Mouse (Mus musculus): ENCODE data around the gene C130026I21Rik.
"Not testable (repeated sequence)": the region's sequence is repeated elsewhere in the genome, so short reads cannot be mapped to it uniquely, and the experiment has no call there.

Gene C130026I21Rik

GRCm38 (mm10) chr1:85033616-85034015 is 236.8 kb downstream of the C130026I21Rik start:
- not testable (repeated sequence) for DNase-seq (ENCODE audit: low spot score)

DNA sequence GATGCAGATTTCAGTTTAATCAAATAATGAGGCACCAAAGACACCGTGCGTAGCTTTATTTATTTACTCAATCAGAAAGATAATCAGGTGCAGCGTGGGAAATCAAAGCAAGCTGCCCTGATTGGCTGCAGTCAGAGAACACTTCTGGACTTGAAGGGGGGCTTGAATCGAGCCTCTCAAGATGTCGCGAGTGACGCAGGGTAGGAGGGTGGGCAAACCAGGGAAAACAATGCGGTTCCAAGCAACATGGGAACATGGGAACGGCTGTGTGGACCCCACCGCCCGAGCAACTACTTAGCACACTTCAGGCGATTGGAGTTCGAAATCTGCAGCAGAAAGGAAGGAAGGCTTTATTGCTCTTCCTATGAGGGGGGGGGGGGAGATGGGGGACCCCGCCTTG is 240.2 kb downstream of the C130026I21Rik start:
- not testable (repeated sequence) for DNase-seq (ENCODE audit: low spot score)

- not testable (repeated sequence) for DNase-seq (ENCODE audit: low spot score)
Measured at GRCm38 (mm10) chr1:85011933-85012332, 258.4 kb downstream of the C130026I21Rik start.

DNA sequence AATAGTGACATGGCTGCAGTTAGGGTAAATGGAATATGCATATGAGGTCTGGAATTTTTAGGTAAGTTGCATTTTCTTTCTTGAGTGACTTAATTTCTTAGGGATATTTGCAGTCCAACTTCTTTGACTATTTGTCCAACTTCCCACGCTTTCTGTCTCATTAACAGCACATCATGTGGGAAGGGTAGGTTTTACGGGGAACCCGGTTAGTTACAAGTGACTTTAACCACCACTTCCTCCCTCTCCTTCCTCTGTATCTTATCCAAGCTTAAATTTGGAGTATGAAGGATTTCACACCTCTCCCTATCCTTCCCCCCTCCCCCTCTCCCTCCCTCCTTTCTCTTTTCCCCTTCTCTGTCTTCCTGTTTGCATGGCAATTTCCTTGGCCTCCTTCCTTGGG is 259.4 kb downstream of the C130026I21Rik start:
- not testable (repeated sequence) for DNase-seq (ENCODE audit: low spot score)

DNA sequence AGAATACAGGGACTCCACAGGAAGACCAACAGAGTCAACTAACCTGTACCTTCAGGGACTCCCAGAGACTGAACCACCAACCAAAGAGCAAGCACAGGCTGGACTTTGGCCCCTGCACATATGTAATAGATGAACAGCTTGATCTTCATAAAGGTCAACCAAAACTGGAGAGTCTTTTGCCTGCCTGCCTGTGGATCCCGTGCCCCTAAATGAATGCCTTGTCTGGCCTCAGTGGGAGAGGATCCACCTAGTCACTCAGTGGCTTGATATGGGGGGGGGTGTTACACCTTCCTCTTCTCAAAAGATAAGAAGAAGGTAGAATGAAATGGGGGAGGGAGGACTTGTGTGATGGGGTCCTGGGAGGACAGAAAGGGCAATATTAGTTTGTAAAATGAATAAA is 262.6 kb downstream of the C130026I21Rik start:
- DNase-seq (ENCODE audit: low spot score), result not testable (repeated sequence)

DNA sequence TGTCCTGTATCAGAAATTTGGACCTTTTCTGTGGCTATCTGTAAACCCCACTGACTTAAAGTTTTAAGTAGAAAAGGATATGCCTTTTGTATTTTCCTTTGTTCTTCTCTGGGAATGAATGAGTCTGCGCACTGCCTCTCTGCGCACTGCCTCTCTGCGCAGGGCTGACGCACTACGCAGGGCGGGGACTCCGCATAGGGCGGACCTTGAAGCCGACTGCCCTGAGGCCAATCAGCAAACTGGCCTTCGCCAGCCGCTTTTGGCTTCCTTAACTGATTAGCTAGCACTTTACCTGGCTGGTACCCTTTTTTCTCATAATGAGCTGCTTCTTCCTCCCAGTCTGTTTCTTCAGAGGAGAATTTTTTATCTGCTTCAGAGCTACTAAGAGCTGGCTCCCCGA is 271.1 kb downstream of the C130026I21Rik start:
- DNase-seq (ENCODE audit: low spot score), result not testable (repeated sequence)

- not testable (repeated sequence) for DNase-seq (ENCODE audit: low spot score)
Measured at GRCm38 (mm10) chr1:84996305-84996704, 274.1 kb downstream of the C130026I21Rik start.

DNA sequence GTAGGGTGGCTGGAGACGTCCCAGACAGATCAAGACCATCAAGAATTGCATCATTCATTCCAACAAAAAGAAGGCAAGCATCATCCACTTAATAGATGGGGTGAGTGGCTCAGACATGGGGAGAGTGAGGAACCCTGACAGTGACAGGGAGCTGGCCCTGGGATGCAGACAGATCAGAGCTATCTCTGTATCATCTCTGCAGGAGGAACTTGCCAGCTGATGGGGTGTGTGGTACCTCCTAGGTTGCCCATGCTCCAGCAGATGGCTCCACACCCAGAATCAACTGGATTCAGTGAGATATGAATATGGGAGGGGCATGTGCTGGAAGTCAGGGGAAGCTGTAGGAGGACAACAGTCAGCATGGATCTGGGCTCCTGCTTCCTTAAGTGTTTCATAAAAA is 275.9 kb downstream of the C130026I21Rik start:
- not testable (repeated sequence) for DNase-seq (ENCODE audit: low spot score)

- DNase-seq (ENCODE audit: low spot score), result not testable (repeated sequence)
Measured at GRCm38 (mm10) chr1:84993688-84994319, 276.6 kb downstream of the C130026I21Rik start.

DNA sequence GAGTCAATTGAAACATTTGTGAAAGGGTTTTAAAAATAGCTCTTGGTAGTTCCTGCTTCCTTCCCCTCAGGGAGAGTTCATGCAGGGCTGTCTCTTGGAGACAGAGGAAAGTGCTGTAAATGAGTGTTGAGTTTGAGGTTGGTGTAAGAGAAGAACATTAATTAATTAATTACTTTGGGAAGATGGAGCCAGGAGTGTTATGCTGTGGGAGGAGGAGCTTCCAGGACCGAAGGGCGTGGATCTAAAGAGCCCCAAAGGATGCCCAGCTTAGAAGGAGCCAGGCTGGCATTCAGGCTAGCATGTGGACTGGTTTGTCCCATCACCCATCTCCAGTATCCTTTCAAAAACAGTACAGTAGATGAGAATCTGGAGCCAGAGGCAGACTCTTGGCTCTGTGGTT is 277.1 kb downstream of the C130026I21Rik start:
- DNase-seq (ENCODE audit: low spot score), result not testable (repeated sequence)

- not testable (repeated sequence) for DNase-seq (ENCODE audit: low spot score)
Measured at GRCm38 (mm10) chr1:84992827-84993226, 277.5 kb downstream of the C130026I21Rik start.

DNA sequence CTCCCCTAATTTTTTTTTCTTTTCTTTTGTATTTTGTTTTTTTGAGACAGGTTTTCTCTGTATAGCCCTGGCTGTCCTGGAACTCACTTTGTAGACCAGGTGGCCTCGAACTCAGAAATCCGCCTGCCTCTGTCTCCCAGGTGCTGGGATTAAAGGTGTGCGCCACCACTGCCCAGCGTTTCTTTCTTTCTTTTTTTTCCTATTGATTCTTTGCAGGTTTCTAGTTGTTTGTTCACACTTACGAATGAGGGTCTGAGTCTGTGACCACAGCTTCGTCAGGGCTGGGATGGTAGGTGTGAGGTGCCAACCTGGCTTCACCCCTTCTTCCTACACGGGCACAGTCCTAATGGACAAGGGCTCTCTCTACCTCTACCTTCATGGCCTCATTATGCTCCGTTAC is 281.3 kb downstream of the C130026I21Rik start:
- DNase-seq (ENCODE audit: low spot score), result not testable (repeated sequence)

DNA sequence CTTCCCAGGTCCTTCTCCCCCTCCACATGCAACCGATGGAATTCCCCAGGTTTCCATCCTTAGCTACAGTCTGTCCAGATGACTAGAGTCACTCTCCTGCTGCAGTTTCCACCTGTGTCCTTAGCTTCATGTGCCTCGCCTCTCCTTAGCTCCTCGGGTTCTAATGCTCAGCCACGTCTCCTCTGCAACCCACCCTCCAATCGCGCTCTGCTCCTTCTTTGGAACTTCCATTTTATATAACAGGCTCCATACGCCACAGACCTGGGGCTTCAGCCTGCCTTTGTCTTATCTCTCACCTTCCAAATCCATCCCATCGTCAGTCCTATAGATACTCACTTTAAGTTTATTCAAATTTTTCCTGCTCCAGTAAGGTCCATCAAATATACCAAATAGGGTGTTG is 282.6 kb downstream of the C130026I21Rik start:
- DNase-seq (ENCODE audit: low spot score), result not testable (repeated sequence)

DNA sequence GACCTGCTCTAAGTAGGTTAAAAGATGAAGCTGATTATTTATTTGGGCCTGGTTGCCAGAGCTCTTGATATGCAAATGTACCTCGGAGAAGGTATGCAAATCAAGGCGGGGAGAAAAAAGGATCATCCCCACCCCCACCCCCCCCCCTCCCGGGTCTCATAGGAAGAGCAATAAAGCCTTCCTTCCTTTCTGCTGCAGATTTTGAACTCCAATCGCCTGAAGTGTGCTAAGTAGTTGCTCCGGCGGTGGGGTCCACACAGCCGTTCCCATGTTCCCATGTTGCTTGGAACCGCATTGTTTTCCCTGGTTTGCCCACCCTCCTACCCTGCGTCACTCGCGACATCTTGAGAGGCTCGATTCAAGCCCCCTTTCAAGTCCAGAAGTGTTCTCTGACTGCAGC is 308.6 kb downstream of the C130026I21Rik start:
- DNase-seq (ENCODE audit: low spot score), result not testable (repeated sequence)

DNA sequence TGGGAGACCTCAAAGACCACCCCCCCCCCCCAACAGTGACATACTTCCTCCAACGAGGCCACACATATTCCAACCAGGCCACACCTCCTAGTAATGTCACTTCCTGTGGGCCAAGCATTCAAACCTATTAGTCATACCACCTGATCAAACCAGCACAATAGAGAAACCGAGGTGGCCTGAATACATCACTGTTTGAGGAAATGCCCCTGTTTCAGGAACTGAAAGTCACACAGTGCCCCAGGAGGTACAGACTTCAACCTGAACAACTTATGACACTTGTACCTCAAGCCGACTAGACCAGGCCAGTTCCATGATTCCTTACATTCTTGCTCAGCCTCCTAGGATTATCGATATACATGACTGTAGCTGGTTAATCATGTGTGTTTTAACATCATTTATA is 312.7 kb downstream of the C130026I21Rik start:
- DNase-seq (ENCODE audit: low spot score), result not testable (repeated sequence)

GRCm38 (mm10) chr1:84956771-84957170 is 313.6 kb downstream of the C130026I21Rik start:
- DNase-seq (ENCODE audit: low spot score), result not testable (repeated sequence)

GRCm38 (mm10) chr1:84952456-84953181 is 317.7 kb downstream of the C130026I21Rik start:
- DNase-seq (ENCODE audit: low spot score), result no peak

GRCm38 (mm10) chr1:84951566-84951965 is 318.8 kb downstream of the C130026I21Rik start:
- no peak for DNase-seq (ENCODE audit: low spot score)

DNA sequence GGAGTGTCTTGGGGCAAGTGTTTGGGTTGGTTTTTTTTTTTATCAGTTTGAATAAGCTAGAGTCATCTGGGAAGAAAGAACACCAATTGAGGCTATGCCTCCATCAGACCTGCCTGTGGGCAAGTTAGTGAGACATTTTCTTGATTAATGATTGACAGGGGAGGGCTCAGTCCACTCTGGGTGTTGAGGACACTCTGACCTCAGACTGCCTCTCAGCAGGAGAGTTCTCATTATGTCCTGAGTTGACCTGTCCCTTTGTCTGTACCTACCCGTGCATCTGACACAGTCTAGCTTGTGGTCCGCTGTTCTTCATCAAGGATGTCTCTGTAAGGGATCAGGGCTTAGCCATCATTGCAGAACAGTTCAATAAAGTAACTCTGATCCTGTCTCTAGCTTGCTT is 323.0 kb downstream of the C130026I21Rik start:
- no peak for DNase-seq (ENCODE audit: low spot score)

- DNase-seq (ENCODE audit: low spot score), result no peak
Measured at GRCm38 (mm10) chr1:84945950-84946349, 324.4 kb downstream of the C130026I21Rik start.

- DNase-seq (ENCODE audit: low spot score), result no peak
Measured at GRCm38 (mm10) chr1:84943549-84943948, 326.8 kb downstream of the C130026I21Rik start.
